Mouse (Mus musculus) thymus, adult 2 months (tissue): ENCODE data around the gene Pde4d.

Experiments
- CTCF ChIP-seq: fragments of 200-500 bp; IDR thresholded peaks from 2 replicates; pipeline ENCODE4 v1.5.1; 2012; ENCODE audit warnings: mild to moderate bottlenecking, control low read depth, low read length, moderate library complexity, borderline replicate concordance; ENCODE audit not compliant: control insufficient read depth, poor library complexity, insufficient read depth; ENCODE audit errors: extremely low read depth
- POLR2A ChIP-seq: fragments of 200-500 bp; IDR thresholded peaks from 2 replicates; pipeline ENCODE4 v1.6.1; 2012; ENCODE audit warnings: mild to moderate bottlenecking, low read length, control low read depth, moderate library complexity; ENCODE audit not compliant: control insufficient read depth, poor library complexity, insufficient read depth; ENCODE audit errors: extremely low read depth

- no peak for TF ChIP-seq CTCF
- no peak for TF ChIP-seq POLR2A
Measured at GRCm38 (mm10) chr13:109715321-109715720, 1265.6 kb downstream of the Pde4d start.
